Mouse (Mus musculus) hindbrain, embryonic 13.5 days (tissue): ENCODE results near the gene Tmem212. TPM values are rescaled to one million over a fixed set of nuclear protein-coding genes. Genes with fewer than 3 reads are reported as not detected.

Source experiments
- ATAC-seq: fragments of 200-750 bp; cut with Nextera tagmentation; 2 replicates; pipeline ENCODE4 v1.8.0; 2017; ENCODE audit warnings: moderate TSS enrichment; ENCODE audit not compliant: low FRiP score
- H3K27ac ChIP-seq: fragments of 300-500 bp; sonication (generic); 2 replicates; pipeline ENCODE4 v1.5.1; 2015; ENCODE audit warnings: inconsistent platforms, mild to moderate bottlenecking, moderate library complexity
- H3K27me3 ChIP-seq: fragments of 300-500 bp; sonication (generic); 2 replicates; pipeline ENCODE4 v1.6.1; 2015; ENCODE audit warnings: mild to moderate bottlenecking, inconsistent platforms
- H3K36me3 ChIP-seq: fragments of 300-500 bp; sonication (generic); 2 replicates; pipeline ENCODE4 v1.6.1; 2015; ENCODE audit warnings: mild to moderate bottlenecking, inconsistent platforms
- H3K4me1 ChIP-seq: fragments of 300-500 bp; sonication (generic); replicated peaks from 2 replicates; pipeline ENCODE4 v1.6.1; 2015; ENCODE audit warnings: inconsistent platforms
- H3K4me2 ChIP-seq: fragments of 300-500 bp; sonication (generic); 2 replicates; pipeline ENCODE4 v1.6.1; 2015; ENCODE audit warnings: inconsistent platforms, mild to moderate bottlenecking, moderate library complexity
- H3K4me3 ChIP-seq: fragments of 300-500 bp; sonication (generic); 2 replicates; pipeline ENCODE4 v1.5.1; 2015; ENCODE audit warnings: mild to moderate bottlenecking, inconsistent platforms
- H3K9ac ChIP-seq: fragments of 300-500 bp; sonication (generic); 2 replicates; pipeline ENCODE4 v1.6.1; 2015; ENCODE audit warnings: mild to moderate bottlenecking, inconsistent platforms
- H3K9me3 ChIP-seq: fragments of 300-500 bp; sonication (generic); 2 replicates; pipeline ENCODE4 v1.6.1; 2016; ENCODE audit warnings: inconsistent platforms
- WGBS: fragments of 180-500 bp; shearing (Covaris S2); methylation state at CpG from one replicate; pipeline ENCODE4 v1.1.7; 2015; 5-methylcytosine and 5-hydroxymethylcytosine counted together
- polyA plus RNA-seq: library from polyadenylated mRNA; unstranded; fragments of >200 nt; fragmentation: Nextera tagmentation; extraction: Ambion mirVana; gene quantifications from 2 replicates; pipeline ENCODE4 v1.2.1, GENCODE M21; 2015

The Tmem212 gene
- polyA plus RNA-seq, 1 experiment from 2014 or later: not detected

DNA sequence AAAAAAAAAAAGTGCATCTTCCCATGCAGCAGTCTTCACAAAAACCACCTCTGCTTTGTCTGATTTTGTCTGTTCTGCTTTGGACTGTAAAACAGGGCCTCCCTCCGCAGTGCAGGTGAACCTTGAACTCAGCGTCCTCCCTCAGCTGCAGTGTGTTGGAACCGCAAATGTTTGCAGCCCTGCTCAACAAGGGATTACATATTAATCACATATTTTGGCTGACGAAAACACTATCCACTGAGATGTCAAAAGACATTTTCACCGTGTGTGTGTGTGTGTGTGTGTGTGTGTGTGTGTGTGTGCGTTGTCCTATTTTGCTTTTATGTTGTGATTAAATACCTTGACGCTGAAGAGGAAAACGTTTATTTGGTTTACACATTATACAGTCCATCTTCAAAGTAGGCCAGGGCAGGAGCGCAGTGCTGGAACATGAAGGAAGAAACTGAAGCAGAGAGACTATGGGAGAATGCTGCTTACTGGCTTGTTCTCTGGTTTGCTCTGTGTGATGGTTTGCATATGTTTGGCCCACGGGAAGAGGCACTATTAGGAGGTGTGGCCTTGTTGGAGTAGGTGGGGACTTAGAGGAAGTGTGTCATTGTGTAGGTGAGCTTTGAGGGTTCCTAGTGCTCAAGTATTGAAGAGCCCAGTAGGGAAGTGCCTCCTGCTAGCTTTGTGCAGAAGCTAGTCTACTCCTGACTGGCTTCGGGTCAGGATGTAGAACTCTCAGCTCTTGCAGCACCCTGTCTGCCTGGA lies 25.3 kb upstream of the Tmem212 start:
- no peak for ATAC-seq
- WGBS: 92% methylated on average over 11 of the region's 11 CpGs
- Histone ChIP-seq H3K27me3 (no peaks in the 10 kb centered on the region), H3K4me3 (no peak overlapping the region), H3K9ac (no peak overlapping the region), H3K4me2 (no peak overlapping the region), H3K36me3 (no peaks in the 10 kb centered on the region), H3K4me1 (no peaks in the 10 kb centered on the region), H3K27ac (no peak overlapping the region), H3K9me3 (peaks cover 13% of the 10 kb centered on the region; the same call in 1 of the 2 replicates)

DNA sequence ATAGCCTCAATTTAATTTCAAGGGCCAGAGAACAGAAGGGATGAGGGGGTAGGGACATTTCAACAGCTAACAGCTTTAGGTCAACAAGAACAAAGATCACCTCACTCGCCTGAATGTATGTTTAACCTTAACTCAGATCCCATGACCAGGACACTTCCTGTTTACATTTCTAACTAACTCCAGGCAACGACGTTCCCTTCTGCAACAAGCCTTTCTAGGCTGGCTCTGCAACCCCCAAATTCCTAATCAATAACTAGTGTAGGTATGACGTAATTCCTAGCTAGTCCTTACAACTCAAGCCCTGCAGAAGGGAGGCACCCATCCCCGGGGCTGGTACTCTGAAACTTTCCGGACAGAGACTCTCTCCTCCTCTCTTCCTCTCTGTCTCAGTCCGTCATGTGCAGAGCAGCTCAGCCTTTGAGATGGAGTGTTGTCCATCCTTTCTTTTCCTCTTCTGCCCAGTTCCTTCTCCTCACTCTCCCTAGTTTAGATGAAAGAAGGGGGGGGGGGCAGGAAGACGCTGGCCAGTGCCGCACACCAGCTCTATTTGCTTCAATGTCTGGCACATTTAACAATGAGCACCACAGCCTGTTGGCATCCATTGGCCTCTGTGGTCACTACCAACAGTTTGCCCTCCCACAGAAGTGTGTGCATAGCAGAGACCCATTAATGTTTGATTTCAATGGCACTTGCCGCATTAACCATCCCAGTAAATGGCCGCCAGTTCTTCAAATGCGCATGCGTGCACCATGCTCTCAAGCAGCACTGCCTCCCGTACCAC lies 22.7 kb upstream of the Tmem212 start:
- H3K4me3 ChIP-seq: no peak overlapping the region
- WGBS: 88% methylated on average over 14 of the region's 14 CpGs
- no peak overlapping the region for H3K27ac ChIP-seq
- no peak overlapping the region for H3K9ac ChIP-seq
- H3K36me3 ChIP-seq: no peaks in the 10 kb centered on the region
- H3K9me3 ChIP-seq: peaks cover 13% of the 10 kb centered on the region; the same call in 1 of the 2 replicates
- no peaks in the 10 kb centered on the region for H3K4me1 ChIP-seq
- no peak for ATAC-seq
- H3K27me3 ChIP-seq: no peaks in the 10 kb centered on the region
- no peak overlapping the region for H3K4me2 ChIP-seq

DNA sequence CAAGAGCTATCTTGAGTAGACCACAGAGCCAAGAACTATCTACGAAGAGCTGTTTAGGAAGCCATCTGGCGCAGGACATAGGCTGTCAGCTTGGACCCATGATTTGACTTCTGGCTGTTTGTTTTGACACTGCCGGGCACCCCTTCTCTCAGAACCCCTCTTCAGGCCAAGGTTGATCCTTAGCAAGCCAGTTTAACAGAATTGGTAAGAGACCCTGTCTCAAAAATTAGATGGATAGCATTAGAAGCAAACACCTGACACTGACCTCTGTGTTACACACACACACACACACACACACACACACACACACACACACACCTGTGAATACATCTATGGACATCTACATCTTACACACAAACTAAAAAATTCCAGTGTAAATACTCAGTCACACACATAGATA lies 12.8 kb upstream of the Tmem212 start:
- WGBS: 97% methylated on average over 3 of the region's 3 CpGs
- ATAC-seq: no peak
- H3K4me1 ChIP-seq: no peaks in the 10 kb centered on the region
- H3K4me2 ChIP-seq: no peak overlapping the region
- no peaks in the 10 kb centered on the region for H3K9me3 ChIP-seq
- H3K27me3 ChIP-seq: no peaks in the 10 kb centered on the region
- H3K9ac ChIP-seq: no peak overlapping the region
- H3K27ac ChIP-seq: no peak overlapping the region
- H3K4me3 ChIP-seq: no peak overlapping the region
- no peaks in the 10 kb centered on the region for H3K36me3 ChIP-seq

DNA sequence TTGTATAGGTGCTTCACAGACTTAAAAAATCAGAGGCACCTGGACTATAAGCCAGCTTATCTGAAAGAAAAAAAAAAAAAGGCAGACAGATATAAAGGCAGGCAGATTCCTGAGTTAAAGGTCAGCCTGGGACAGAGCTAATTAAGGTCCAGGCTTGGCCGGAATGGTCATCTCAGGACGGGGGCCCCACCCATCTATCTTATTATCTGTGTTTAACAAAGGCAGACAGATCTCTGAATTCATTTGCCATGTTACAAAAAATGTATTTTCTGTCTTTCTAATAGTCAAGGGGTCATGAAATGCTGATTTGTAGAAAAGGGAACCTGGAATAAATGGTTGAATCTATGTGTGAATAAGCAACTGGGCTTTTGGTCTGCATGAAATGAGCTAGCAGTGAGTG lies 12.1 kb upstream of the Tmem212 start:
- Histone ChIP-seq H3K27me3 (no peaks in the 10 kb centered on the region), H3K9me3 (no peaks in the 10 kb centered on the region), H3K36me3 (no peaks in the 10 kb centered on the region), H3K4me2 (no peak overlapping the region), H3K9ac (no peak overlapping the region), H3K27ac (no peak overlapping the region), H3K4me1 (no peaks in the 10 kb centered on the region), H3K4me3 (no peak overlapping the region)
- 85% methylated on average over 2 of the region's 2 CpGs for WGBS
- ATAC-seq: no peak

DNA sequence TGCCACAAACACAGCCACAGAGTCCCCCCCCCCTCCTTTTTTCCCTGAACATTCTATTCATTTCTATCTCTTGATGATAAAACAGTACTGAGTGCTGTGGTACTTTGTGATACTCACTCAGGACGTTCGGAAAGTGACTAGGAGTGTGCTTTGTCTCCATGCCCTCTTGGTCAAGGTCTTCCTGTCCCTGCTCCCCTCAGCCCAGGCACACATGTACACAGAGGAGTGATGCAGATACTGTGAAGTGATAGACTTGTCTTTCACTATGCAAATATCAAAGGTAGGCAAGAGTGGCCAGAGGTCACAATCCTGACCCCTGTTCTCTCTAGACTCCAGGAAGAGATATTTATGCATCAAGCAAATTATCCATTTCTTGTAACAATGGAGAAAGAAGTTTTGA lies 11.1 kb upstream of the Tmem212 start:
- H3K9me3 ChIP-seq: no peaks in the 10 kb centered on the region
- WGBS: 85% methylated on average over 2 of the region's 2 CpGs
- no peak overlapping the region for H3K27ac ChIP-seq
- no peaks in the 10 kb centered on the region for H3K4me1 ChIP-seq
- no peaks in the 10 kb centered on the region for H3K36me3 ChIP-seq
- no peak overlapping the region for H3K4me3 ChIP-seq
- H3K4me2 ChIP-seq: no peak overlapping the region
- H3K27me3 ChIP-seq: no peaks in the 10 kb centered on the region
- no peak for ATAC-seq
- no peak overlapping the region for H3K9ac ChIP-seq

DNA sequence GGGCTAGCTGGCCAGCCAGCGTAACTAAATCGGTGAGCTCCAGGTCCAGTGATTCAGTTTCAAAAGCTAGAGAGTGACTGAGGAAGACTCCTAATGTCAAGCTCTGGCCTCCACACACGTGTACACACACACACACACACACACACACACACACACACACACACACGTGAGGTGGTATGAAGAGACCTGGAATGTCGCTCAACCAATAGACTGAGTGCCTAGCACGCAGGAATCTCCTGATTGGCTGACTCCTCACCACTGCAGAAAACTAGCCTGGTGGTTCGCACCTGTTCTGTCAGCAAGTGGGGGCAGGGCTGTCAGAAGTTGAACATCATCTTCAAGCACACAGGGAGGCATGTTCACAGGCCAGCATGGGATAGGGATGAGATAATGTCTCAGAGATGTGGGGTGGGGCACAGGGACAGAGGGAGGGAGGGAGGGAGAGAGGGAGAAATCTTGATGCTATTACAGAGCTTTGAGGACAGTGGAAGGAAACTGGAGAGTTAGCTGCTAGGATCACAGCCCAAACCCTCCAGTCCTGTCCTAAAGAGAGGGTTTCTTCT lies 10.6 kb upstream of the Tmem212 start:
- H3K36me3 ChIP-seq: no peaks in the 10 kb centered on the region
- H3K9me3 ChIP-seq: no peaks in the 10 kb centered on the region
- no peaks in the 10 kb centered on the region for H3K4me1 ChIP-seq
- 67% methylated on average over 7 of the region's 7 CpGs for WGBS
- H3K27me3 ChIP-seq: no peaks in the 10 kb centered on the region
- H3K4me3 ChIP-seq: no peak overlapping the region
- 0 out of 2 replicates have a peak, but pooled peaks have one; percentile 39 for ATAC-seq
- H3K27ac ChIP-seq: no peak overlapping the region
- H3K4me2 ChIP-seq: no peak overlapping the region
- H3K9ac ChIP-seq: no peak overlapping the region

DNA sequence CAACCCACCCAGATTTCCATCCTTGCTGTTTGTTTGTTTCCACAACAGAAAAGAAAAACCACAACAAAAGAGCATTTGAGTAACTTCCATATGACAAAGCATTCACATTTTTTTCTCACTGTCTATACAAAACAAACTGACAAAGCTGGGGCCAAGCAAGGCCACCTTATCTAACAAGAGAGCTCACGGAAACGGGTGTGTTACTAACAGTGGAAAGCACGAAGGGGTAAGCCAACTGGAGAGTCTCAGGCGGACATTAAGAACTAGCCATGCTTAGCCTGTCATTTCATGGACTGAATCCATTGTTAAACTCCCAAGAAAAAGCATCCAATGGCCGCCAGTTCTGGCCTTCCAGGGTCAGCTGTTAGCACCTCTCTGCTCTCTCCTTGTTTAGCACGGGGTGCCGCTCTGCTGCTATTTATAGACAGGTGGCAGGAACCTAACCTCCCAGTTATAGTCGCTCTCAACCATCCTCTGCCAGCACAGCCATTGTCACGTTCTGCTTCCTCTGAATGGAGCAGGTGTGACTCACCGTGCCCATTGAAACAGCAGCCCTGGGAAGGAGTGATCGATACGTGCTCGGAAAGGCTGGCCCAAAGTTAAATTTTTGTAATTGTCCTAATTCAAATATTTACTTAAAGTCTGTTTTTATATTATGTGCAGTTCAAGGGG lies 8.6 kb upstream of the Tmem212 start:
- no peaks in the 10 kb centered on the region for H3K4me1 ChIP-seq
- H3K9me3 ChIP-seq: no peaks in the 10 kb centered on the region
- no peak overlapping the region for H3K27ac ChIP-seq
- WGBS: 58% methylated on average over 13 of the region's 13 CpGs
- H3K27me3 ChIP-seq: no peaks in the 10 kb centered on the region
- H3K4me2 ChIP-seq: no peak overlapping the region
- no peak for ATAC-seq
- H3K4me3 ChIP-seq: no peak overlapping the region
- no peak overlapping the region for H3K9ac ChIP-seq
- no peaks in the 10 kb centered on the region for H3K36me3 ChIP-seq

DNA sequence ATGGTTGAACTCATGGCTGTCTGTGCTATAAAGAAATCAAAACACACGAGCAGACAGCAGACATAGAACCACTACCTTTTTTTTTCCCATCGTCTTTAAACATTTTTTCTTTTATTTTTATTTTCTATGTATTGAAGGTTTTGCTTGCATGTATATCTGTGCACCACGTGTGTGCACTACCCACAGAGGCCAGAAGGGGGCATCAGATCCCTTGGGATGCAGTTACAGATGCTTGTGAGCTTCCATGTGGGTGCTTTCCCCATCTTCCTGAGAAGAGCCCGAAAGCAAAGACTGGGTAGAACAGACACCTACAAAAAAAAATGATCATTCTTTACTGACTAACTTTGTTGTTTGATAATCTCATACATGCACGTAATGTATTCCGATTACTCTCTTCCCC lies 5.7 kb upstream of the Tmem212 start:
- Histone ChIP-seq H3K27me3 (no peaks in the 10 kb centered on the region), H3K4me1 (no peaks in the 10 kb centered on the region), H3K27ac (no peak overlapping the region), H3K9me3 (no peaks in the 10 kb centered on the region), H3K9ac (no peak overlapping the region), H3K36me3 (no peaks in the 10 kb centered on the region), H3K4me2 (no peak overlapping the region), H3K4me3 (no peak overlapping the region)
- no peak for ATAC-seq
- WGBS: 90% methylated on average over 6 of the region's 6 CpGs

DNA sequence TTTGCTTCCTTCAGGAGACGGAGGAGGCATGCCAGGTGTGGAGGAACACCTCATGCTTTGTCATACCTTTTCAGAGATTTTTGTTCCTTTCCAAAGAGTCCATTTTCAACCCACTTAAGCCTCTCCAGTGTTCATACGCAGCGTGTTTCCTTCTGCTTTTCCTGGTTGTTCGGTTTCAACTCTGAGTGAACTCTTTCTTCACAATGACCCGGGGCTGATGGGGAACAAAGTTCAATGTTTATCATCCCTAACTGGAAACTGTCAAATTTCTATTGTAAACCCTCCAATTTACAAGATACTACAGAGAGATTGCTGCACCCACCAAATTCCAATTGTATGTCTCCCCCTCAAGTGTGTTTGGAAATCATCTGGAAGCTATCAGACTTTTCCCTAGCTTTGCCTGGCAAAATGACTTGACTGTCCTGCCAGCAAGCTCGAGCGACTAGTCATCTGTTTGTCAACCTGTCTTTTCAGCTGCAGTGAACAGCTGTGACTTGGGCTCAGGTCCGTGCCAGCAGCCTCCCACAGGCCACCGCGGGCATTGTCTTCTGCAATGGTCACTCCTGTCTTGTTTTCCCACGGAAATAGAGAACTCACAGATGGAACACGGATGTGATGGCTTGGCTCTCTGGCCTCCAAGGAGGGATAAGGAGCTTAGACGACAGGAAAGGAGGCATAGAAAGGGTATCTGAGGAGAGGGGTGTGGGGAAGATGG lies 3.0 kb upstream of the Tmem212 start:
- 76% methylated on average over 13 of the region's 13 CpGs for WGBS
- H3K27ac ChIP-seq: no peak overlapping the region
- no peaks in the 10 kb centered on the region for H3K9me3 ChIP-seq
- no peaks in the 10 kb centered on the region for H3K36me3 ChIP-seq
- H3K9ac ChIP-seq: no peak overlapping the region
- no peaks in the 10 kb centered on the region for H3K27me3 ChIP-seq
- no peak for ATAC-seq
- no peak overlapping the region for H3K4me3 ChIP-seq
- H3K4me1 ChIP-seq: no peaks in the 10 kb centered on the region
- no peak overlapping the region for H3K4me2 ChIP-seq

DNA sequence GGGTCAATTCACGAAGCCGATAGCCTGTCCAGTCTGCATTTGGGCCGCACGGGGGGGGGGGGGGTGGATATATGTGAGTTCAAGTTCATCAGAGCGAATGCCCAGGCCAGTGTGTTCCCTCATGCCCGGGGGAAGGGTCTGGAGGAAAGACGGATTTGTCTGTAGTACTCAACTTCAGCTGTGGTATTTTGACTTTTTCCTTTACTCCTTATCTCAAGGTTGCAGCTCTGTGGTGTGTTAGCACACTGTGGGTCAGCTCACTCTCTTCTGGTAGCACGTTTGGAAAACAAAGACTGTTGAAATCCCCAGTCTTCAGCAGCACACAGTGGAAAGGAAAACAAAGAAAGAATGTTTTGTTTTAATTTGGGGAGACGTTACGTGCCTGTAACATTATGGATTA lies 2.0 kb upstream of the Tmem212 start:
- H3K9ac ChIP-seq: no peak overlapping the region
- H3K36me3 ChIP-seq: no peaks in the 10 kb centered on the region
- H3K4me2 ChIP-seq: no peak overlapping the region
- H3K27ac ChIP-seq: no peak overlapping the region
- H3K27me3 ChIP-seq: no peaks in the 10 kb centered on the region
- 79% methylated on average over 10 of the region's 10 CpGs for WGBS
- no peaks in the 10 kb centered on the region for H3K9me3 ChIP-seq
- ATAC-seq: no peak
- H3K4me3 ChIP-seq: no peak overlapping the region
- H3K4me1 ChIP-seq: no peaks in the 10 kb centered on the region

DNA sequence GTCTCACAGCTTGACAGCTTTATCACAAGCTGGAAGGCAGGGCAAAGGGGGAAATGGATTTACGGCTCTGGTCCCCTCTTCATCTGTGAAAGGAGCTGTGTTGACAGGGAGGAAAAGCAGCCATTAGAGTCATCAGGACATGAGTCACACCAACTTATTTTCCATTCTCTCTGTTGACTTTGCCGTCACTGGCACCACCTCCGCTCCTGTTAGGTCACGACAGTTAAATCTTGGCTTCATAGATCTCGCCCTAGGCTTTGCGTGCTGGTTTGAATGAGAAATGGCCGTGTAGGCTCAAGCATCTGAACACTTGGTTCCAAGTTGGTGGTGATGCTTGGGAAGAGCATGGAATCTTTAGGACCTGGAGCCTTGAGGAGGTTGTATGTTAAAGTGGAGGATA lies 9.6 kb downstream of the Tmem212 start:
- no peaks in the 10 kb centered on the region for H3K4me1 ChIP-seq
- no peaks in the 10 kb centered on the region for H3K9me3 ChIP-seq
- H3K9ac ChIP-seq: no peak overlapping the region
- H3K27me3 ChIP-seq: no peaks in the 10 kb centered on the region
- WGBS: 67% methylated on average over 7 of the region's 7 CpGs
- H3K36me3 ChIP-seq: no peaks in the 10 kb centered on the region
- no peak overlapping the region for H3K27ac ChIP-seq
- no peak for ATAC-seq
- H3K4me3 ChIP-seq: no peak overlapping the region
- no peak overlapping the region for H3K4me2 ChIP-seq

DNA sequence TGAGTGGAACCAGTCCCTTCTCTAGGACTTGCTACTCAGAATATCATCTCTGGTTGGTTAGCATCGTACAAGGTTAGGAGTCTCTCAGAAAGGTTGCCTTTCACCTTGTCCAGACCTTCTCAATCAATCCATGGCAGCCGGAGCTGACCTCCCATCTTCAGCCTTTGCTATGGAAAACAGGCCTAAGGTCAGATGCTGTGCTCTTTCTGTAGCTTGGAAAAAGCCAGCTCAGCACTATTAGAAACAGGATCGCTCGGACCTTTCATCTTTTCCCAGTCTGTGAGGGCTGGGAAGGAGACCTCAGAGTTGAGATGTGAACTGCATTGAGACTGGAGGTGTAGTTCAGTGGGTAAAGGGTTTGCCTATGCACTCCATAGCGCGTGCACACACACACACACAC lies 10.6 kb downstream of the Tmem212 start:
- WGBS: 89% methylated on average over 6 of the region's 6 CpGs
- H3K9me3 ChIP-seq: no peaks in the 10 kb centered on the region
- H3K27ac ChIP-seq: no peak overlapping the region
- H3K4me2 ChIP-seq: no peak overlapping the region
- H3K9ac ChIP-seq: no peak overlapping the region
- no peaks in the 10 kb centered on the region for H3K36me3 ChIP-seq
- no peaks in the 10 kb centered on the region for H3K27me3 ChIP-seq
- no peak overlapping the region for H3K4me3 ChIP-seq
- no peaks in the 10 kb centered on the region for H3K4me1 ChIP-seq
- no peak for ATAC-seq
